Mouse (Mus musculus) stomach, embryonic 14.5 days (tissue): ENCODE results near the gene Dnah11. TPM values are rescaled to one million over a fixed set of nuclear protein-coding genes. Genes with fewer than 3 reads are reported as not detected.

Source experiments
- ATAC-seq: fragments of 200-750 bp; cut with Nextera tagmentation; 2 replicates; pipeline ENCODE4 v1.8.0; 2017; ENCODE audit warnings: low read depth, moderate TSS enrichment; ENCODE audit not compliant: insufficient number of reproducible peaks, insufficient read depth, low FRiP score
- H3K27ac ChIP-seq: fragments of 300-500 bp; sonication (generic); 2 replicates; pipeline ENCODE4 v1.5.1; 2014; ENCODE audit warnings: mild to moderate bottlenecking, low read length, moderate library complexity, mixed read lengths
- H3K27me3 ChIP-seq: fragments of 300-500 bp; sonication (generic); 2 replicates; pipeline ENCODE4 v1.6.1; 2014; ENCODE audit warnings: low read length, control low read depth, mixed read lengths; ENCODE audit not compliant: control insufficient read depth, insufficient read depth
- H3K36me3 ChIP-seq: fragments of 300-500 bp; sonication (generic); 2 replicates; pipeline ENCODE4 v1.6.1; 2014; ENCODE audit warnings: mild to moderate bottlenecking, control low read depth, low read length, moderate library complexity, mixed read lengths; ENCODE audit not compliant: control insufficient read depth, insufficient read depth
- H3K4me1 ChIP-seq: fragments of 300-500 bp; sonication (generic); 2 replicates; pipeline ENCODE4 v1.6.1; 2014; ENCODE audit warnings: low read length, control low read depth, mixed read lengths; ENCODE audit not compliant: control insufficient read depth, insufficient read depth
- H3K4me2 ChIP-seq: fragments of 300-500 bp; sonication (generic); replicated peaks from 2 replicates; pipeline ENCODE4 v1.6.1; 2014; ENCODE audit warnings: low read depth, low read length, control low read depth
- H3K4me3 ChIP-seq: fragments of 300-500 bp; sonication (generic); 2 replicates; pipeline ENCODE4 v1.5.1; 2014; ENCODE audit warnings: low read depth, low read length, control low read depth
- H3K9ac ChIP-seq: fragments of 300-500 bp; sonication (generic); replicated peaks from 2 replicates; pipeline ENCODE4 v1.6.1; 2014; ENCODE audit warnings: low read depth, mild to moderate bottlenecking, control low read depth, low read length, moderate library complexity, mixed read lengths
- H3K9me3 ChIP-seq: fragments of 300-500 bp; sonication (generic); 2 replicates; pipeline ENCODE4 v1.6.1; 2016; ENCODE audit warnings: low read depth, low read length, control low read depth; ENCODE audit not compliant: control insufficient read depth
- WGBS: fragments of 180-500 bp; shearing (Covaris S2); extraction: QIAGEN DNeasy Blood & Tissue Kit; methylation state at CpG from one replicate; pipeline ENCODE4 v1.1.7; 2014; 5-methylcytosine and 5-hydroxymethylcytosine counted together
- polyA plus RNA-seq: library from polyadenylated mRNA; unstranded; fragments of >200 nt; fragmentation: Nextera tagmentation; extraction: Ambion mirVana; gene quantifications from 2 replicates; pipeline ENCODE4 v1.2.1, GENCODE M21; 2014

Gene Dnah11
- polyA plus RNA-seq, 1 experiment from 2014 or later = 0.29 TPM

GRCm38 (mm10) chr12:117828350-117828749 is 370.5 kb downstream of the Dnah11 start:
- H3K9ac ChIP-seq = no peak overlapping the region
- no peak overlapping the region for H3K27ac ChIP-seq
- H3K4me3 ChIP-seq = no peak overlapping the region
- H3K27me3 ChIP-seq = no peaks in the 10 kb centered on the region
- peak; percentile 56; the same call in 1 of the 2 replicates for ATAC-seq
- no peak overlapping the region for H3K4me2 ChIP-seq
- H3K36me3 ChIP-seq = no peaks in the 10 kb centered on the region
- H3K9me3 ChIP-seq = no peaks in the 10 kb centered on the region
- 37% methylated on average over 3 of the region's 3 CpGs for WGBS
- no peaks in the 10 kb centered on the region for H3K4me1 ChIP-seq

Other genes starting within 250 kb of the Dnah11 start
- gene Sp4, start 102.4 kb upstream of the Dnah11 start, polyA plus RNA-seq = 9.5 and 11.1 TPM in 2 replicates